Mouse (Mus musculus): ENCODE measurements around the gene Cbfa2t3. TPM values are rescaled to one million over a fixed set of nuclear protein-coding genes. Genes with fewer than 3 reads are reported as not detected.

Gene Cbfa2t3
- polyA plus RNA-seq, 1 experiment from 2014 or later, result 22.2 TPM

DNA sequence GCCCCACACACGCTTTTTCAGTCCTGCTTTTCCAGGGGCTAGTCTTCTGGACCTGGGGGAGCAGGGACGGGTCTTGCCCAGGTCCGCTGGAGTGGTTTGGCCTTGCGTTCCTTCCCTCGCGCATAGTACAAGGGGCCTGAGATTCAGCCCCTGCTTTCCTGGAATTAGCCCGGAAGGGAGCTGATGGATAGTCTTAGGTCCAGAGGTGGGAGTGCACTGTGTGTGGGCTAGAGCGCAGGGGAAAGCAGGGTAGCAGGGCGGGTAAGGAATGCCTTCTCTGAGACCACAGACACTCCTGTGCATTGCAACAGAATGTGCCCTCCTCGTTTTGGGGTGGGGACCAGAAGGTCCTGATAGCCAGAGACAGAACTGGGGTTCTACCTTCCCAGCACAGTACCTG lies 121.8 kb downstream of the Cbfa2t3 start:
- ATAC-seq (ENCODE audit: low read depth), result peak; percentile 53
- Histone ChIP-seq H3K27me3 (no peaks in the 10 kb centered on the region), H3K27ac (replicated peaks) (peak overlapping the region; percentile 75), H3K4me1 (replicated peaks) (peaks cover 55% of the 10 kb centered on the region), H3K9ac (peak overlapping the region; percentile 82), H3K9me3 (no peaks in the 10 kb centered on the region), H3K4me2 (peak overlapping the region; percentile 80), H3K4me3 (peak overlapping the region; percentile 60), H3K36me3 (peaks cover 8% of the 10 kb centered on the region)
- 38% methylated on average over 10 of the region's 10 CpGs for WGBS

DNA sequence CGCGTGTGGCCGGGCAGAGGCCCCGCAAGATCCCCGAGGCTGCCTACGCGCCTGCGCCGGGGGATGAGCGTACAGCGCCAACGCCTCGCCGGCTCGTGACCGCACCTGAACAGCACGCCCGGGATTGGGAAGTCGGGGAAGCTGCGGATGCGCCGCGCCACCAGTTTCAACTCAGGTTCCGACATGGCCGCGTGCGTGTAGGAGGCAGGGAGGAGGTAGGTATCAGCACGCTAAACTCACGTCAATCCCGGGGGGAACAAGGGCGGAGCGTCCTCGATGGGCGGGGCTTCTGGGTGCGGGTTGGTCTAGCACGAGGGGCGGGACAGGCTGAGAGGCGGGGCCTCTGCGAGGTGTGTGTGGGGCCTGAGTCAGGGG lies 122.3 kb downstream of the Cbfa2t3 start, which contains the start of gene Aprt:
Aprt (minus strand) TSS at position 262 of the 375 bp plus-strand sequence.
- Histone ChIP-seq H3K9ac (peak within 1 kb of the TSS; percentile 82), H3K4me2 (peak within 1 kb of the TSS; percentile 80), H3K27me3 (no peaks in the 10 kb centered on the region), H3K4me1 (replicated peaks) (peaks cover 55% of the 10 kb centered on the region), H3K9me3 (no peaks in the 10 kb centered on the region), H3K36me3 (peaks cover 13% of the 10 kb centered on the region), H3K4me3 (peak within 1 kb of the TSS; percentile 60), H3K27ac (replicated peaks) (peak within 1 kb of the TSS; percentile 75)
- peak; percentile 89 for ATAC-seq (ENCODE audit: low read depth)
- WGBS, result under 1% methylated on average over 39 of the region's 39 CpGs

DNA sequence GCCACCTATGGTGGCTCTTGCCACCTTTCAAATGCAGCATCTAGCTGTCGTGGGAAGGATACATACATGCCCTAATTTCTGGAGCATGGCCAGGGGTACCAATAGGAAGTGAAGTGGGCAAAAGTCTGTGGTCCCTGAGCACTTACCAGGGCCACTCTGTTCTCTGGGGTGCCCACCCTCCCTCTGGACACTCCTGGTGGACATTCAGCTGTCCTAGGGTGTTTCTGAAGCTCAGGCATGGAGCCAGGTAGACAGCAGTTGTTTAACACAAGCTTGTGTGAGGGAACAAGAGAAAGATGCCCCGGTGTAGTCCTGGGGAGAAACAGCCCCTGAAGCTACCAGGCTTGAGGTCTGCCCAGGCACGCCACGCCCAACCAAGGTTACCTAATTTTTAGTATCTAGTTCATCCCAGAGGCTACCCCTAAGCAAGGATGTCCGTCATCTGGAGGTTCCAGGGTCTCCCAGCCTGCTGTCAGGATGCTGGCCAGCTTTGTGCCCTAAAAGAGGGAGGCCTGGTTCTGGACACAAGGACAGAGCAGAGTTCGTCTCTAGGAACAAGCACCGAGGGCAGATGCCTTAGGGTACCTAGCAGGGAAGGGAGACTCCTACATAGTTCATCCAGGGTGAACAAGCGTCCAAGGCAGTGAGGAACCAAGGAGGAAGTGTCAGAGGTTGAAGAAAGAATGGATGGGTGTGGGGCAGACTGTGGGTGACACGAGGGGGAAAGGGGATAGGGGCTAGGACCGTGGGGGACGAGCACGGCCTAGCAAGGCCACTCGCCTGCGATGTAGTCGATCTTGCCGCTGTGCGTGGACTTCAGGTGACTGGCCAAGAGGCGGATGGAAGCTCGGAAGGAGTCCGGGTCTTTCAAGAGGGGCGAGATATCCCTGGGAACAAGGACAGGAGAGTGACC lies 122.9 kb downstream of the Cbfa2t3 start:
- H3K36me3 ChIP-seq, result peaks cover 19% of the 10 kb centered on the region
- no peaks in the 10 kb centered on the region for H3K9me3 ChIP-seq
- peak overlapping the region; percentile 80 for H3K4me2 ChIP-seq
- 18% methylated on average over 21 of the region's 21 CpGs for WGBS
- peak overlapping the region; percentile 75 for H3K27ac ChIP-seq (replicated peaks)
- H3K4me3 ChIP-seq, result peak overlapping the region; percentile 60
- H3K9ac ChIP-seq, result peak overlapping the region; percentile 82
- ATAC-seq (ENCODE audit: low read depth), result peak; percentile 45
- no peaks in the 10 kb centered on the region for H3K27me3 ChIP-seq
- peaks cover 55% of the 10 kb centered on the region for H3K4me1 ChIP-seq (replicated peaks)

DNA sequence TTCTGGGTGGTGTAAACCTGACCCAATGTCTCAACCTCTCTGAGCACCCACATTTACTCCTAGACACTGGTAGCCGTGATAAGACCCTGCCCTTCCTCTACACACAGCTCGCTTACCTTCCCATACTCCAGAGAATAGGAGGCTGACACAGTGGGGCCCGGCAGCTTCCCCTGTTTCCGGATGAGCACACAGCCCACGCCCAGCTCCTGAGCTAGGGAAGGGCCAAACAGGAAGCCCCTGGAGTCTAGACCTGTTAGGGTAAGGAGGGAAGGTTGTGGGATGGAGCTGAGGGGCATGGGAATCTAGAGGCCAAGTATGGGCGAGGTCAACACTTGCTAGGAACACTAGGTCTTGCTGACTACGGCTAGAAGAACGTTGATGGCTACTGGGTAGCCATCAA lies 123.6 kb downstream of the Cbfa2t3 start:
- no peaks in the 10 kb centered on the region for H3K9me3 ChIP-seq
- 77% methylated on average over 8 of the region's 8 CpGs for WGBS
- peak overlapping the region; percentile 82; the same call in 1 of the 2 replicates for H3K9ac ChIP-seq
- H3K4me1 ChIP-seq (replicated peaks), result peaks cover 55% of the 10 kb centered on the region
- H3K4me3 ChIP-seq, result peak overlapping the region; percentile 60
- H3K27me3 ChIP-seq, result no peaks in the 10 kb centered on the region
- no peak overlapping the region for H3K27ac ChIP-seq (replicated peaks)
- ATAC-seq (ENCODE audit: low read depth), result no peak
- H3K36me3 ChIP-seq, result peaks cover 26% of the 10 kb centered on the region
- peak overlapping the region; percentile 80 for H3K4me2 ChIP-seq

Small RNAs within 50 kb of the gene (microRNA-seq; reads per million reads assigned to microRNA genes)
- not detected for gene Mir6396

Other genes starting within 250 kb of the Cbfa2t3 start
- gene Snai3, start 238.4 kb downstream of the Cbfa2t3 start, polyA plus RNA-seq (2015; fragmentation: Nextera tagmentation; extraction: Ambion mirVana), result 0.15 TPM in 1 of 2 replicates, not detected in the other
- 36.8 and 39.1 TPM in 2 replicates for gene Rnf166, start 223.0 kb downstream of the Cbfa2t3 start, polyA plus RNA-seq (2015; fragmentation: Nextera tagmentation; extraction: Ambion mirVana)
- 57.4 and 63.7 TPM in 2 replicates for gene Ctu2, start 223.0 kb downstream of the Cbfa2t3 start, polyA plus RNA-seq (2015; fragmentation: Nextera tagmentation; extraction: Ambion mirVana)
- gene Piezo1, start 147.8 kb downstream of the Cbfa2t3 start, polyA plus RNA-seq (2015; fragmentation: Nextera tagmentation; extraction: Ambion mirVana), result 3.2 and 6.2 TPM in 2 replicates
- 7.3 and 9.2 TPM in 2 replicates for gene Cdt1, start 131.1 kb downstream of the Cbfa2t3 start, polyA plus RNA-seq (2015; fragmentation: Nextera tagmentation; extraction: Ambion mirVana)
- 133 and 161 TPM in 2 replicates for gene Aprt, start 122.2 kb downstream of the Cbfa2t3 start, polyA plus RNA-seq (2015; fragmentation: Nextera tagmentation; extraction: Ambion mirVana)
- gene Galns, start 87.6 kb downstream of the Cbfa2t3 start, polyA plus RNA-seq (2015; fragmentation: Nextera tagmentation; extraction: Ambion mirVana), result 5.5 and 6.5 TPM in 2 replicates
- 84.7 and 101 TPM in 2 replicates for gene Trappc2l, start 87.5 kb downstream of the Cbfa2t3 start, polyA plus RNA-seq (2015; fragmentation: Nextera tagmentation; extraction: Ambion mirVana)
- not detected in 2 replicates for gene Pabpn1l, start 76.4 kb downstream of the Cbfa2t3 start, polyA plus RNA-seq (2015; fragmentation: Nextera tagmentation; extraction: Ambion mirVana)
- 15.6 and 17.1 TPM in 2 replicates for gene Acsf3, start 76.4 kb upstream of the Cbfa2t3 start, polyA plus RNA-seq (2015; fragmentation: Nextera tagmentation; extraction: Ambion mirVana)
- 2.7 and 3.5 TPM in 2 replicates for gene Cdh15, start 148.9 kb upstream of the Cbfa2t3 start, polyA plus RNA-seq (2015; fragmentation: Nextera tagmentation; extraction: Ambion mirVana)

All from neural tube, embryonic 13.5 days (tissue).